9 mouse cellular contexts compared by ENCODE assay signal in genomic region chr11:52910788-52911187, GRCm38 (mm10).
DNase-seq lines count a peak whose midpoint lies in the region; ATAC-seq lines count a peak whose summit lies in the region.
"Had no signal": no experiment of that assay in that cellular context is flagged by ENCODE, and none has a peak within 500 bp of the region (broad histone marks: within the 10 kb centered on the region; RNA-seq: fewer than 3 reads in every experiment).

No protein-coding gene starts in this region.

- no peaks in the 10 kb centered on the region for H3K9me3 ChIP-seq in limb, embryonic 11.5 days (ENCODE audit: control insufficient read depth, low read length)
- no peaks in the 10 kb centered on the region for H3K9me3 ChIP-seq in limb, embryonic 10.5 days (replicated peaks)
- H3K9me3 ChIP-seq in stomach, embryonic 15.5 days: no peaks in the 10 kb centered on the region

- no peaks in the 10 kb centered on the region for H3K27me3 ChIP-seq in limb, embryonic 11.5 days (ENCODE audit: control insufficient read depth, insufficient read depth, low read length)
- H3K27me3 ChIP-seq in limb, embryonic 10.5 days (ENCODE audit: low read depth, poor library complexity, severe bottlenecking): no peaks in the 10 kb centered on the region; the same call in 1 of the 2 replicates
- H3K27me3 ChIP-seq in stomach, embryonic 15.5 days (replicated peaks): no peaks in the 10 kb centered on the region

- no peak overlapping the region for H3K4me3 ChIP-seq in limb, embryonic 11.5 days (ENCODE audit: low read depth, low read length)
- no peak overlapping the region for H3K4me3 ChIP-seq in limb, embryonic 10.5 days
- H3K4me3 ChIP-seq in stomach, embryonic 15.5 days (replicated peaks): no peak overlapping the region

- H3K4me1 ChIP-seq in limb, embryonic 11.5 days (ENCODE audit: control insufficient read depth, insufficient read depth, low read length): no peaks in the 10 kb centered on the region
- H3K4me1 ChIP-seq in limb, embryonic 10.5 days: peaks cover 2% of the 10 kb centered on the region
- no peaks in the 10 kb centered on the region for H3K4me1 ChIP-seq in stomach, embryonic 15.5 days

- H3K4me2 ChIP-seq in limb, embryonic 11.5 days (ENCODE audit: low read depth, severe bottlenecking): no peak overlapping the region
- no peak overlapping the region for H3K4me2 ChIP-seq in stomach, embryonic 15.5 days

- H3K9ac ChIP-seq in limb, embryonic 11.5 days (ENCODE audit: low read length): no peak overlapping the region
- no peak overlapping the region for H3K9ac ChIP-seq in stomach, embryonic 15.5 days

- peak; percentile 55 to 74 for DNase-seq in cerebellum, postnatal 14 days
- DNase-seq in cerebellum, adult 11 months: no peak
- DNase-seq in limb, embryonic 11.5 days (ENCODE audit: low spot score): peak; percentile 28
- no peak for DNase-seq in limb, embryonic 10.5 days (ENCODE audit: low spot score)
- peak; percentile 5 to 36 for DNase-seq in urinary bladder, adult 18-20 months (ENCODE audit: low spot score in 2 of 2)
- no peak for DNase-seq in urinary bladder, adult 2 months (ENCODE audit: low spot score)
- DNase-seq in B cell, adult 2 months: no peak
- DNase-seq: spleen, adult 18-20 months had no signal

- no peak overlapping the region for H3K27ac ChIP-seq in limb, embryonic 11.5 days (replicated peaks; ENCODE audit: low read depth, low read length)
- no peak overlapping the region for H3K27ac ChIP-seq in limb, embryonic 10.5 days
- 0 out of 2 replicates have a peak overlapping the region, but pooled peaks have one; percentile 14 for H3K27ac ChIP-seq in stomach, embryonic 15.5 days

- 73% methylated on average over 7 of the region's 7 CpGs for WGBS in limb, embryonic 11.5 days
- WGBS in limb, embryonic 10.5 days: 82% methylated on average over 7 of the region's 7 CpGs
- WGBS in stomach, embryonic 15.5 days: 55% methylated on average over 7 of the region's 7 CpGs

- no peak for ATAC-seq in limb, embryonic 11.5 days (ENCODE audit: insufficient number of reproducible peaks, low FRiP score, low TSS enrichment, low read depth)
- 0 out of 2 replicates have a peak, but pooled peaks have one; percentile 31 for ATAC-seq in stomach, embryonic 15.5 days (ENCODE audit: insufficient read depth, low FRiP score, low read depth)

- H3K36me3 ChIP-seq in limb, embryonic 11.5 days (ENCODE audit: control insufficient read depth, insufficient read depth, low read length): no peaks in the 10 kb centered on the region
- no peaks in the 10 kb centered on the region for H3K36me3 ChIP-seq in limb, embryonic 10.5 days
- H3K36me3 ChIP-seq in stomach, embryonic 15.5 days: no peaks in the 10 kb centered on the region

Comparison
In these comparisons a context has a peak if more than half of its experiments do, and no peak if none do; other contexts are left out.
1. DNase-seq: peak in cerebellum, postnatal 14 days (2 of 2), limb, embryonic 11.5 days (single experiment) and urinary bladder, adult 18-20 months (2 of 2); none in cerebellum, adult 11 months (single experiment), limb, embryonic 10.5 days (single experiment), urinary bladder, adult 2 months (single experiment) and B cell, adult 2 months (0 of 2).